Mouse (Mus musculus): ENCODE measurements at regions not wholly inside any gene's neighbourhood (a gene's known extent, or its start where the extent isn't known, plus 50 kb on each side); places are given as distances from the start of the nearest gene placed in this dataset.

DNA sequence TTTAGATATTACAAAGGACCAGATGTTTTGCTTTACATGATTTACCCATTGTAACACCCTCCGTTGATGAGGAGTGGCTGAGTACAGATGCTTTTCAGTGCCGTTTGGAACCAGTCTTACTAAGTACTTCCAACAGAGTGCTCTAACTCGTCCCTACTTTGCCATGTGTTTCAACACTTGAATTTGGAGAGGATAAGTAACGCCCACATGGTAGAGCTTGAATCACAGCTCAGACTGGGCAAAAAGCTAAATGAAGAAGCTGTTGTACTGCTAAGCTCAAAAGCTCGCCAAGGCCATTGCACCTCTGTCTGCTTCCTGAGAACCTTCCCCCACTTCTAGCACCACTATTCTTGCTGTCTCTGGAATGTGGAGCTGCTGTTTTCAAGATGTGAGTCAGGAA is 471.1 kb downstream of the Nfib start:
- no peak for DNase-seq

DNA sequence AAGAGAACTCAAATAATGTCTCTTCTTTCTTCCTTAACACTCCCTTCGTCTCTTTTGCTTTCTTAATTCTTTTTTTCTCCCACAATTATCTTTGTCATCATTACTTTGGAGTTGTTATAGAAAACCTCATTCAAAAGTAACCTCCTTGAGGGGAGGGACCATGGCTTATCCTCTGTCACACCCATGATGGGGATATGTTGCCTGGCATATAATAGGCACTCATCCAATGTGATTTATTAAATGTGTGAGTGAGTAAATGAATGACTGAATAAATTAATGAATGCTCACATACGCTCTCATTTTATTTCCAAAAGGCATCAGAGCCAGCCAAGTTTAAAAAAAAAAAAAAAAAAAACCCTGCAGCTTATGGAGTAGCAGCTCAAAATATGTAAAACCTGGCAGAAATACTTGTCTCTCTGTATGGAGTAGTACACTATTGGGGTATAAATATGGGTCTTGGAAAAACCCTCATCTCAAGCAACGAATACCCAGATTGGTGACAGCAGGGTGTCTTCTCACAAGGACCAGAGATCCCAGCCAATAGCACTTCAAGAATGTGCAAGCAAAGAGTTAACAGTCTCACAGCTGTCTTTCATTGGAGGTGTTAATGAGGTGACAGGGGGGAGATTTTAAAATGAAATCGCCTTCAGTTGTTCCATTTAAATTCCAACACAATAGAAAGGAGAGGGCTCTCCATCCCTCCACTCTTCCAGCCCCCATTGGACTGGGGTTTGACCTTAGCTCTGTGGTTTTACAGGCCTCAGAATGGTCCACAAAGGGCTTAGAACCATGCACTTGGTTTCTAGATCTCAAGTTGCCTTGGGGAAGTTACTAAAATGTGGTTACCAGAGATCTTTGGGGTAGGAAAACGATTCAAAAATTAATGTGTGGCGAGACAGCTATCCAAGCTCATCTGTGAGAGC is 479.1 kb downstream of the Nfib start:
- no peak for DNase-seq

DNA sequence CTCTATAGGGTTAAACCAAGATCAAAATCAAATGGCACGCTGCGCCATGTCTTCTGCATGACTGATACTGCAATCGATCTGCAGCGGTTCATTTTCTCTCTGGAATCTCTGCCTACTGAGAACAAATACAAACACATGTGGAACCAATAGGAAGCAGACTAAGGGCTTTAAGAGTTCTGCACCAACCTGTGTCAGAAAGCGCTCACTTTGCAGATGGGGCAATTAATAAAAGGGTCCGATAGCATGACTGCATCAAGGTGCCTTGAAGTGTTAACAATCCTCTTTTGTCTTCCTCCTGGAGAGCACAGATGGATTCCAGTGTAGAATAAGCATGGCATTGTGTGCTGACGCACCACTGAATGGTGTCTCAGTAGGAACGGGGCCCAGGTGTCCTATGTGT is 484.8 kb downstream of the Nfib start:
- DNase-seq: peak; percentile 49

DNA sequence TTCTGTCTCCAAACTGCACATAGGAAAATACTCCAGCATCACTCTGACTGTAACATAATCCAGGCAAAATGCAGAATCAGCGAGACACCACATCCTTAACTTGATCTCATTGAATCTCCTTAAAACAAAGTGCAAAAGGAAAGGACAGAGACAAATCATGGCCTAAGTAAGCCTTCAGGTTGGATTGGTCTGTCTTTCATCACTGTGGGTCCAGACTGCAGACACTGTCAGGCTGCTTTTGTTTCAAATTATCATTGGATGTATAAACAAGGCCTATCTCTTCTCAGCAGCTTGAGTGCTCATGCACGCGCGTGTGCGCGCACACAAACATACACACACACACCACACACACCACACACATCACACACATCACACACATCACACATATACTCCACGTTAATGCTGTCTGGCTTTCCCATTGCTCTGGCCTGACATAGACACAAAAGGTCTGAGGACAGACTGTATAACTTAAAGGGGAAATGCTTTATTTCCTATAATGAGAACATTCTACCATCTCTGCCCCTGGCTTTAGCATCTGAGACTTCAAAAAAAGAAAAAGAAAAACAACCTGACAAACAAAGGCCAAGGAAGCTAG is 485.3 kb downstream of the Nfib start:
- peak; percentile 20 for DNase-seq

DNA sequence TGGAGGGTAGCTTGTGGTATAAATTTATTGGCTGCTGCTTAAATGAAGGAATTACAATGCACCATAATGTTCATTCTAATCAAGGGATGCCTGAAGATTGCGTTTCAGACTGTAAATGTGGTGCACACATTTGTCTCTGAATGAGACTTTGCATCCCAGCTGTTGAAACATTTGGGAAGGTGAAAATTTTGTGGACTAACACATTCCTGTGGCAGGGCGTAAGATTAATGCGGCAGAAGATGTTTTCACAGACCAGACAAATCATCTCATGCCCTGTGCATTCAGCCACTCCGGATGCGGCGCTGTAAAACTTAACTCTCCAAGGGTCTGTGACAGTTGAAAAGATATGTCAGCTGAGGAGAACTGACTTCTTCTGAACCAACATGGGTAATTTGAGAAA is 486.9 kb downstream of the Nfib start:
- DNase-seq: no peak

DNA sequence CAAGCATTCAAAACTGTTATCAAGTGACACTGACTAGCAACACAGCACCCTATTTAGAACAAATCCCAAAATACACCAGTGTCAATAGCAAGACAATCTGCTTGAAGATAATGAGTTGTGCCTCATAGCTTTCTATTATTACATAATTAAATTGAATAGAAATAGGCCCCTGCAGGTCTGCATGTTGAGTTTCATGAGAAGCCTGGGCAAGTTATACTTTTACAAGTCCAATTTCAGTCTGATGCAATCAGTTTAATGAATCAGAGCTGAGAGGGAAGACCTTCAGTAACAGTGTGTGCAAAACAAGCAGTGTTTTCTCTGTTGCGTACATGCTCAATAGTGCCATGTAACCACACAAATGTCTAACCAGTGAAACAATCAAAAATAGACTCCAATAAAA is 498.5 kb downstream of the Nfib start:
- DNase-seq: no peak

DNA sequence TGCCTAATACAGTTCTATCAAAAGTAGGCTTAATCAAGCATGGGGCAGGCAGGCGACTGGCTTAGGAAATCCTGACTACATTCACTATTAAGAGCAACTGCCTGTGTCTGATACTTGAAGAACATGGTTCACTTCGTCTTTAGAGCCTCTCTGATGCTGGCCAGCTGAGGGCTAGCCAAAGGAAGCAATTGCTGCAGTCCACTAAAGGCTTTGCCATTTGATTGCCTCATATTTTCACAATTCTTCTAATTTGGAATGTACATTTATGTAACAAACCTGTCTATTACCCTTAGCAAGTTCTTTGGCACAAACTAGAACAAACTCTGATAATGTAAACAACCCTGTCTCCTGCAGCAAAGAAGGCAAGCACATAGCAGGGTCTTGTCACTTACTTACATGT is 505.2 kb downstream of the Nfib start:
- DNase-seq: no peak

DNA sequence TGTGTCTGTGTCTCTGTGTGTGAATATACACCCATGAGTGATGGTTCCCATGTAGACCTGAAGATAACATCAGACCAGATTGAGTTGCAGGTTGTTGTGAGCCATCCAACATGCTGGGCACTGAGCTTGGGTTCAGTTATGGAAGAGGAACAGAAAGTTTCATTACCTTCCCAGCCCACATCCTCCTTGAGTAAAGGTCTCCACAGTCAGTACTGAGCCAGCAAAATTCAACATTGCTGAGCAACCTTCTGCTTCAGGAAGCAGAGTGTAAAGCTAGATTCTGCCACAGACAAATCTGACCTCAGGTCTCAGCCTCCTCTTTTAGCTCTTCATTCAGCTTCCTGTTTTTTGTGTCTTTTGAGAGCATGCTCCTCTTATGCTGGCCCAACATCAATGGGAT is 506.4 kb downstream of the Nfib start:
- DNase-seq: no peak

DNA sequence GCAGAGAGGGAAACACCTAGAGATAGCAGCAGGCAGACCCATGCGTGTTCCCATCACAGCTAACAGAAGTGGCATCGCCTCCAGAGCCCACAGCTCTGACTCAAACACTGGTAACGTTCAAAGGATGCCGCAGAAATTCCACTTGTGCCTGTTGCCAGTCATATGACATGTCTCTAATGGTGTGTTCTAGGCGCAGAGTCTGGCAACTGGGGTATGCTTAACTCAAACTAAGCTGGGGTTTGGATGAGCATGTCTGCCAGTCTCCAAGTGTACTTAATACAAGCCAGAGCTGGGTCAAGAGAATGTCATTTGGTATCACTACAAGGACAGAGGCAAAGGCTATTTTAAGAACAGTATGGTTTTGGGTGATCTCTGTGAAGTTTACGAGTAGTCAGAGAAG is 507.9 kb downstream of the Nfib start:
- no peak for DNase-seq

DNA sequence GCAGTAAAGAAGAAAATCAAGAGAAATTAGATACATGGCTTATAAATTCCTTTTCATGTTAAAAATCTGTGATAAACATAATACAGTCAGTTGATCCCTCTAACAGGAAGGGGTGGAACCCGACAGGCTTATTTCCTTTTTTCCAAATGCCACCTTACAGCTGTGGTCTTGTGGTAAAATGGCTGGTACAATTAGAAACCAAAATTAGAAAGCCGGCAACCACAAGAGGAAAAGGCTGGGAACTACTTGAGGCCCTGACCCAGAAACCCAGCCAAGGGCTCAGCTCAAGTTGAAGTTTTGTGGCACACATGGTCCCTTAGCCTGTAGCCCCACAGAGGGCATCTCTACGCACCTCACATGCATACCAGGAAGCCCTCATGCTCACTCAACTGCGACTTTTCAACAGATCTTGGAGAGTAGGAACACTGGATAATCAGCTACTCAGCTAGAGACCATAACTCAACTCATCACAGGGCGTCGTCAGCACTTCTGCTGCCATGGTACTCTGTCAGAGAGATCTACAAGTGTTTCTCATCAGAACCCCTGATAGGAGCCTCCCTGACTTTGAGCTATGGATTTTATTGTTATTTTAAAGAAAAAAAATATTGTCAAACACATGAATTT is 509.4 kb downstream of the Nfib start:
- no peak for DNase-seq

DNA sequence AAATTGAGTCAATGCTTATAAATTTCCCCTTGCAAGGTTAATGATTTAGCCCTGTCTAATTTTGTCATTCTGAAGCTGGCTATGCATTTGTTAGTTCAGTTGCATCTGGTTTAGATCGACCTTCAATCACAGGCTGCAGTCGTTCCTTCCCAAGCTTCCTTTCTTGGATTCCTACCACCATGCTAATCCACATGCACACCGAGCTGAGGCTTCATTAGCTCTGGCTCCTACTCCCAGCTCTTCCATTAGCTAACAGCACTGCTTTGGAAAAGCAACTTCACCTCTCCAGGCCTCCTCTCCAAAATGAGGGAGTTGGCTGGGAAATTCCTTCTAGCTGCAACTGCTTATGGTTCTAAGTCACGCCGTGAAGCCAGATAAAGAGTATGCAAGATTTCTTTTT is 511.6 kb downstream of the Nfib start:
- no peak for DNase-seq

DNA sequence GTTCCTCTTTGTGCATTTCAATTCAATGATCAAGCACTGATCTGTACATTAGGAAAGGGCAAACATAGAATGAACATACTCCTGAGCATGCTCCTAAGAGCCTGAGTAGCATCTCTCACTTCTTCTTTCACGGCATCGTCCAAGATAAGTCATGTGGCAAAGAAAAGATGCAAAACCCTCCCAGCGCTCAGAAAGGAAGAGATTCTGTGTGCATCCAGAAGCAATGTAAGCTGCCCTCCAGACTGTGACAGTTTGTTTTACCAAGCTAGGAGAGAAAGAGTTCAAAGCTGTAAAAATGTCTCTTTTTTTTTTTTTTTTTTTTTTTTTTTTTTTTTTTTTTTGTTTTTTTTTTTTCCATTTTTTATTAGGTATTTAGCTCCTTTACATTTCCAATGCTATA is 518.7 kb downstream of the Nfib start:
- DNase-seq: no peak

DNA sequence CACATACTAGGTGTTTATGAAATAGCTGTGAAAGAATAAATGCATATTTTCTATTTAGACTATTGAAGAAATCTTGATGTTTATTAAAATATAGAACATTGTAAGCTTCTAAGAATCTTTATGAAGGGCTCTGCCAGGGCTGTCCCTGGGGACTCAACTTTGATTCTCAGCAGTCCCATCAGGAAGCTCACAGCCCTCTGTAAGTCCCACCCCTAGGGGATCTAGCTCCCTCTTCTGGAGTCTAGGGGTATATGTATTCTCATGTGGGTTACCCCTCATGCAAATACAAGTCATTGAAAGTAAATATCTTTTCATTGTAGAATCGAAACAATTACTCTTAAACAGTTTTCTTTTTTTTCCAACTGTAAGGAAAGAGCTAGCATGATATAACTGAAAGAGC is 521.6 kb downstream of the Nfib start:
- no peak for DNase-seq

DNA sequence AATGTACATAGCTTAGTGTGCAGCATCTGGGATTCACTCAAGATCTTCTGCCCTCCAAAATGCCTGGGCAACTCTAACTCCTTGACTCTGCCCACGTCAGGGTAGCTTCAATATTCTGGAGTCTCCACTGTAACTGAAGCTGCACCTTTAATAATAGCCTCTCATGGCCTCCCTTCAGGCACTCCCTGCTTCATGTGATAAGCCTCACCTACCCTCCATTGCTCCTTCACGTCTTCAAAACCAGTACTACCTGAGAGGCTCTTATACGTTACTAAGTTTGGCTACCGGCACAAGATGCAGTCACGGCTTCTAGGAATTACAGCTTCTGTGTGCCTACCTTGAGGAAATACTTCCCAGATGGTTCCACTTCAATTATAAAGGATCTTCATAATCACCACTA is 527.4 kb downstream of the Nfib start:
- DNase-seq: no peak

DNA sequence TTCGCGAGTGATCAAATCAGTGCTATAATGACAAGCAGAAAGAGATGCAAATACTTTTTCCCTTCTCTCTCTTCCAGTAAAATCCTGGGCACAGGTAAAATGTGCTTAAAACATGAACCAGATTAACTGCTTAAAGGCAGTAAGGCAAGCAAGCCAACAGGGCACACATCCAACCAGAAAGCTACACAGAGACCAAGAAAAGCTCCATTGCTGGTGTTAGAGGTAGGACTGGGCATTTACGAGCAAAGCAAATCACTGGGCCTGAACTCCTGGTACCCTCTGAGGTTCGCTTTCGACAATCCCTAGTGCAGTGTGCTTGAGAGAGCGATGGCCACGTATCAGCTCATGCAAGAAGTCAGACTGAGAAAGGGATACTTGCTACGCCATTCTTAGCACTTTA is 528.8 kb downstream of the Nfib start:
- DNase-seq: no peak

DNA sequence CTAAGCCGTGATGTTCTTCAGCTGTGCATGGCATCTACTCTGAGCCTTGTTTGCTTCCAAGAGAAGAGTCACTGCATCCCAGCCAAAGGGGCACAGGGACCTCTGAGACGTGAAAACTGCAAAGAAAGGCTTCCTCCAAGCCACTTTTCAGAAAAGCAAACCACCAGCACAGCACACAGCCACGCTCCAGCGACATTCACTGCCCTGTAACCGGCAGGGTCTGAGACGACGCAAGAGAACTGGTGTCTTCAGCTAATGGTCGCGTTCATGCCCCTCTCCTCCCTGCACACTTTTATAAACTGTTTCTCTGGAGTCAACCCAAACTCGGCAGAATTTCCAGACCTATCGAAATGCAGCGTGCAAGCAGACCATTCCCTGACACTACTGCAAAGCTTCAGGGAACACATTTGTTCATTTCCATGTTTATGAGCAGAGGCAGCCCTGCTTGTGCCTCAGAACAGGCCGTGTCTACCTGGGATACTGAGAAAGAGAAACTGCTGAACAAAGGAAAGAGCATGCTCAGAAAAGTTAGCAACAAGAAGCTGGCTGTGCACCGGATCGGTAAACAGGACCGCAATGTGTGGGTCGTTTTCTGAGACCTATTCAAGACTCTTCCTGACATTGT is 532.0 kb downstream of the Nfib start:
- no peak for DNase-seq

DNA sequence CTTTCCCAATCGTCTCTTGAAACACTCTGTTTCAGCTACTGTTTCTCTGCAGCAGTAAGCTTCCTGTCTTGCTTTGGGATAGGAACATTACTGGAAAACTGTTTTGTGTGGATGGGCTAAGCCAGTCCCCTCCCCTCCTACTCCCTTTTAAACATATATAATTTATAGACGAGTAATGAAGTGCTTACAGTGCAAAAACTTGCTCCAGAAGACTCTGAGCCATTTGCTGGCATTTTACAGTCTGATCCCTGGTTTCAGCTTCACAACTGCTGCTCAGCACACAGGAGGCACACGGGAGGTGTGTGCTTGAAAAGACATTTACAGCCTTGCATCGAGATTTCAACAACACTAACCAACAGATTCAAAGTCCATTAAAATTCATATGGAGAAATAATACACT is 534.6 kb downstream of the Nfib start:
- no peak for DNase-seq

DNA sequence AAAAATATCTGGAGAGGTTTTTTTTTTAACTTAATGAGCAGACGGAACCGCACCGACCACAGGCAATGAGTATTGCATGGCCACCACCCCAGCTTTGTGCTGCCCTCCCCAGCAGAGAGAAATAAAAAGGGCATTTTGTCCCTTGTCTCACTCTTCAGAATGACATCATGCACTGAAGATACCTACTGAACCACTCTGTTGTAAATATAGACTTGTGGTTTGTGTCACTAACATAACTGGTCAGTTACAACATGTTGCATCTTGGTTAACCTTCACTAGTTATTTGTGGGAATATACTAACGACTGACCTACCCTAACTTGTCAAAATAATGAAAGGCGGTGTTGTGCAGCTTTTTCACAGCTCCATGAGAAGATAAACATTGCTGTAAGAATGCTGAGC is 537.5 kb downstream of the Nfib start:
- DNase-seq: no peak

DNA sequence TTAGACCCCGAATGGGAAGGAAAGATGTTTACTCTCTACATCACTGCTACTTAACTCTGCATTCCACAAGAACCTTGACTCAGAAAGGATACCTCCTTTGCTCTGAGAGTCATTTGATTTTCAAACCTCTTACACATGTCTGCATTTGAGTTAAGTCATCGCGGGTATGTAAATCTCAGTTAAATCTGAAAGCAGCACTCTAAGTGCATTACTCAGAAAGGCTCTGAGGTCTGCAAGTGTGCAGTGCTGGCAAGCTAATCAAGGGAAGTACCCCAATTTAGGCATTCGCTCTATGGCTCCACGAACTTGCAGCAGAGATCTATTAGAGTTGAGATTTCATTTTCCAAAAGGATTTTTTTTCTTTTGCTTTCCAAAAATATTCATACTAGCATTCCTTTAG is 538.2 kb downstream of the Nfib start:
- no peak for DNase-seq

DNA sequence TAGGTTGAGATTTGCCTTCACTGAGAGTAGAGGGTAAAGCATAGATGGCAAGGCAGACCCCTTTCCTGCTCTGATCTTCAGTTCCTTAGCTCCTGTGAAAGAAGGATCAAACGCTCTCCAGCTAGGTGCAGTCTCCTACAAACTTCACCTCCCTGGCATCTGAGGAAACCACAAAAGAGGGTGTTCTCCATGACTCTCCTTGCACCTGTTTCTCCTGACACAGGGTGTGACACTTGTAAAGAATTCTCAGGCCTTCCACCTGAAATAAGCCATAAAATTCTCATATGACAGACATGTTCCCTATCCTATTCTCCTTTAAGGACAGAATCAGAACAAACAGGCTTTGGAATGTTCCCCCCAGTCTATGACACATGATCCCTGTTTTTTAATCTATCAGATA is 538.7 kb downstream of the Nfib start:
- no peak for DNase-seq

DNA sequence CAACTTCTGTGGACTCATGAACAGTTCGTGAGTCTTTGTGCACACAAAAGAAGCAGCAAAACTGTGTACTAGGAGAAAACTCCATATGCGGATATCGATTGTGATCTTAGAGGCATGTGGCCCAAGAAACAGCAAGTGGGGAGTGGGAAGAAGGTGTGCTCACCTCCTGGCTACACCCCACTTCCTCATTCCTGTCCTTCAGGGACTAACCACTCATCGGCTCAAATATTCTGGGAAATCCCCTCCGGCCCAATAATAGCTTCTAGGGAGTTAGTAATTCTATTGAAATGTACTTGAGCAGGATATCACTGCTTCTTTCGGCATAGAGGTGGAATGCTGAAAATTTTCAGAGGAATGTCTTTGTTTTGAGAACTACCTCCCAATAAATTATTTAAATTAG is 539.5 kb downstream of the Nfib start:
- no peak for DNase-seq

DNA sequence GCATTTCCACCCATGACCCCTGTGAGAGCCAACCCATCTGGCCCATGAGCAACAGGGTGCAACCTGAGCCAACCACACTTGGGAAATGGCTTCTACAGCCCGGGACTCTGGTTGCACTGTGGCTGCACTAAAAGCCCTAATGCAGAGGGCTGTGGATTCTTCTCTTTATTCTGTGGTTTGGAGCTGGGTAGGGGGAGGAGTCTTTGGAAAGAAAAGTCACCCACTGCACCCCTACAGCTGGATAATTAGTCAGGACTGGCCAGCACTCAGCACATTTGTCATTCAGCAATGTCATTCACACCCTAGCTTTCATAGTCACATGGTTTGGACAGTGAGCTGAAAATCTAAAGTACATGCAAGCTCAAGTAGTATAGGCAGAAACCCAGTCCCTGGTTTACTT is 541.5 kb downstream of the Nfib start:
- no peak for DNase-seq

DNA sequence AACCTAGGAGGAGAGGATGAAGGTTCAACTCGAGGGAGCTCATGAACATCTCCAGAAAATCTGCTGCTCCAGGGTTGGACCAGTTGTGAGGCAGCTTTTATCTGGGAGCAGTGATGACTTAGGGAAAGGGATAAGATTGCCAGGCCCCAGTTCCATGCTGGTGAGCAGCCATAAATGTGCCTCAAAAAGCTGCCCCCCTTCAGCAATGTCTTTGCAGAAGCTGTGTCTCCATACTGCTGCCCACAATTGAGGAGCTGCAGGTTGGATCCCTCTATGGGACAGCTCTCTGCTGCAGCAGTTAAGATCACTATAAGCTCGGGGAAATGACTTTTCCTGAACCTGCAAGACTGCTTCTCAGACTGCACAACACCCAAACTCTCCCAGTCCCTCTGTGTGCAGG is 543.7 kb downstream of the Nfib start:
- no peak for DNase-seq

DNA sequence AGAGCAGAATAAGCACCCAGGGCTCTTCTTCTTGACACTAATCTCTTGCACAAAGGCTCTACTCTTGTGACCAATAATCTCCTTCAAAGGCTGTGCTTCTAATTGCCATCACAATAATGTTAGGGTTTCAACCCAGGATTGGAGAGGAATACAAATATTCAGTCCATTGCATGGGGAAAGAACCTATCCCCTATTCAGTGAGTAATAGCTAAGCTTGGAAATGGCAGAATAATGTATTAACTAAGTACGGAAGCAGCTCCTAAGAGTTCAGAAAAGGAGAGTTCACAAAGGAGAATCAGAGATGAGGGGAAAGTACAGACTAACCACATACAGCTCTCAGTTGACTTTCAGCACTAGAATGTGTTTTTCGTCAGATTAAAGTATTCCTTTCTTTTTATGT is 544.3 kb downstream of the Nfib start:
- DNase-seq: no peak

Data from retina, postnatal 1 day (tissue).